Mouse (Mus musculus) CH12.LX (cell line): ENCODE measurements at regions not wholly inside any gene's neighbourhood (a gene's known extent, or its start where the extent isn't known, plus 50 kb on each side); places are given as distances from the start of the nearest gene placed in this dataset.

ENCODE experiments used
- CTCF ChIP-seq, 2 experiments: IDR thresholded peaks in 1 of 2; conservative IDR thresholded peaks in 1 of 2; 2 replicates each; pipeline ENCODE4 v1.5.1; 2011 to 2012; ENCODE audit warnings: low read depth in 2 of 2, low read length in 2 of 2, improper control_type of control experiment in 1 of 2, inconsistent platforms in 1 of 2, mild to moderate bottlenecking in 1 of 2, moderate library complexity in 1 of 2
- MAZ ChIP-seq: IDR thresholded peaks from 2 replicates; pipeline ENCODE4 v1.6.1; 2012; ENCODE audit warnings: low read depth, mild to moderate bottlenecking, inconsistent platforms, low read length, improper control_type of control experiment, moderate library complexity
- MXI1 ChIP-seq: IDR thresholded peaks from 2 replicates; pipeline ENCODE4 v1.6.1; 2011; ENCODE audit warnings: mild to moderate bottlenecking, low read depth, low read length, improper control_type of control experiment
- NRF1 ChIP-seq: IDR thresholded peaks from 2 replicates; pipeline ENCODE4 v1.6.1; 2014; ENCODE audit warnings: low read depth, mild to moderate bottlenecking, inconsistent platforms, low read length, improper control_type of control experiment, moderate library complexity
- UBTF ChIP-seq: IDR thresholded peaks from 2 replicates; pipeline ENCODE4 v1.6.1; 2012; ENCODE audit warnings: low read depth, mild to moderate bottlenecking, inconsistent platforms, low read length, improper control_type of control experiment, moderate library complexity

DNA sequence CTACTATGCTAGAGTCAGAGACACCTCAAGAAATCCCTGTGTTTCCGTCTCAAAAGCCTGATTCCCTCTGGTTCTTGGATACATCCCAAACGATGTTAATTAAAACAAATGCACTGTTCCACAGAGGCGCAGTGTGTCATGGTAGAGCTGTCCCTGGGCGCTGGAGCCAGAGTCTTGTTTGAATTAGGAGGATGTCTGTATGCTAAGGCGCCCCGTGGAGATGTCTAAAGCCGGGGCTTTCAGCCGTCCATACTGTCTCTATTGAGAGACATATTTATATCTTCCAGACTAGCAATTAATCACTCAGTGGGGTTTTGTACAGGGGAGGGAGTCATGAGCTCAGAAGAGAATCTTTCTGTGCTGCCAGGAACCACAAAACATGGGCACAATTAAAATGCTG lies 83.2 kb upstream of the Psmd7 start:
- TF ChIP-seq MAZ (no peak), UBTF (no peak), CTCF (conservative IDR thresholded peaks at IDR 0.05 in 1 of 2, IDR thresholded peaks at IDR 0.05 in 1 of 2; ENCODE audit: low read depth in 2 of 2, low read length in 2 of 2) (no peak), MXI1 (no peak), NRF1 (no peak)
